ENCODE assay signal across 28 mouse cellular contexts in the genomic region with DNA sequence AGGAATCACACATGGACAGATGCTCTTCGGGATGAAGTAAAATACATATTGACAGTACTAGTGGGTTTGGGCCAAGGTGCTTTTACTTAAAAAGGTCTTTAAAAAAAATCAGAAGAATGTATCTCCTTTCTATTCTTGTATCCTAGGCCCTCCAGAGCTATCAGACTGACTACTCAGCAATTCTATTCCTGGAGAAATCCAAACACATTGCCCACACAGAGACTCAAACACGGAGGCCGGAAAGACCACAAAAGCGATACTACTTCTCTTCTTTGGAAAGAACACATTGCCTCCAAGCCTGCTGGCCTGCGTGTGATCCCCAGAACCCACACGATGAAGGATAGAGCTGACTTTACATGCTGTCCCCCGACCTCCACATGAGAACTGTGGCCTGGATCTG. TPM values are rescaled to one million over a fixed set of nuclear protein-coding genes. Genes with fewer than 3 reads are reported as not detected.
A peak's percentile ranks its signal among the peaks of the same experiment; 100 is the strongest.
DNase-seq lines count a peak whose midpoint lies in the region; ATAC-seq and TF ChIP-seq lines count a peak whose summit lies in the region.
"Had no signal": no experiment of that assay in that cellular context is flagged by ENCODE, and none has a peak within 500 bp of the region (broad histone marks: within the 10 kb centered on the region; RNA-seq: fewer than 3 reads in every experiment).

No protein-coding gene starts in this region.

- ATAC-seq in heart, embryonic 13.5 days (ENCODE audit: extremely low read depth, insufficient number of reproducible peaks, low FRiP score, low TSS enrichment): no peak
- no peak for ATAC-seq in heart, postnatal 0 days (ENCODE audit: insufficient read depth, low read depth)
- ATAC-seq: forebrain, embryonic 13.5 days; inflammation-experienced regulatory T-cells, adult 6 months had no signal

- no peaks in the 10 kb centered on the region for H3K27me3 ChIP-seq in heart, embryonic 13.5 days (replicated peaks)
- no peaks in the 10 kb centered on the region for H3K27me3 ChIP-seq in heart, postnatal 0 days (ENCODE audit: control insufficient read depth, insufficient read depth, low read length)
- H3K27me3 ChIP-seq: embryonic facial prominence, embryonic 15.5 days; forebrain, embryonic 13.5 days; hindbrain, embryonic 15.5 days; liver, embryonic 13.5 days had no signal

- H3K9me3 ChIP-seq in heart, embryonic 13.5 days: no peaks in the 10 kb centered on the region
- H3K9me3 ChIP-seq in heart, postnatal 0 days (replicated peaks; ENCODE audit: control insufficient read depth, low read length): no peaks in the 10 kb centered on the region
- H3K9me3 ChIP-seq: embryonic facial prominence, embryonic 10.5 days; embryonic facial prominence, embryonic 15.5 days; forebrain, embryonic 13.5 days; G1E; hindbrain, embryonic 10.5 days; hindbrain, embryonic 15.5 days; liver, embryonic 13.5 days had no signal

- 66% methylated on average over 7 of the region's 7 CpGs for WGBS in heart, embryonic 13.5 days
- WGBS in heart, postnatal 0 days: 42% methylated on average over 7 of the region's 7 CpGs

- H3K4me1 ChIP-seq in heart, embryonic 13.5 days: peaks cover 35% of the 10 kb centered on the region
- H3K4me1 ChIP-seq in heart, postnatal 0 days (ENCODE audit: control insufficient read depth, insufficient read depth): peaks cover 26% of the 10 kb centered on the region
- H3K4me1 ChIP-seq: embryonic facial prominence, embryonic 10.5 days; embryonic facial prominence, embryonic 15.5 days; forebrain, embryonic 13.5 days; hindbrain, embryonic 10.5 days; hindbrain, embryonic 15.5 days had no signal

- TF ChIP-seq EP300 in heart, postnatal 0 days (IDR thresholded peaks at IDR 0.05; ENCODE audit: low read depth): no peak

- H3K4me2 ChIP-seq in heart, embryonic 13.5 days: no peak overlapping the region
- H3K4me2 ChIP-seq in heart, postnatal 0 days (ENCODE audit: low read depth, low read length): no peak overlapping the region
- H3K4me2 ChIP-seq: embryonic facial prominence, embryonic 15.5 days; forebrain, embryonic 13.5 days; hindbrain, embryonic 15.5 days; liver, embryonic 13.5 days had no signal

- H3K36me3 ChIP-seq in heart, embryonic 13.5 days: peaks cover 72% of the 10 kb centered on the region
- H3K36me3 ChIP-seq in heart, postnatal 0 days (replicated peaks; ENCODE audit: control insufficient read depth, insufficient read depth, low read length): peaks cover 34% of the 10 kb centered on the region

- no peak overlapping the region for H3K4me3 ChIP-seq in heart, embryonic 13.5 days
- no peak overlapping the region for H3K4me3 ChIP-seq in heart, postnatal 0 days (ENCODE audit: low read depth, low read length)
- H3K4me3 ChIP-seq: embryonic facial prominence, embryonic 10.5 days; embryonic facial prominence, embryonic 15.5 days; forebrain, embryonic 13.5 days; hindbrain, embryonic 10.5 days; hindbrain, embryonic 15.5 days; left cerebral cortex, adult 2 months; liver, embryonic 13.5 days had no signal

- DNase-seq in frontal cortex, adult 2 months (ENCODE audit: extremely low spot score in 1 of 2, low spot score in 1 of 2): peak; percentile 15 to 49
- DNase-seq in frontal cortex, postnatal 14 days (ENCODE audit: low spot score in 2 of 2): no peak
- no peak for DNase-seq in heart, adult 8-10 months (ENCODE audit: low spot score)
- DNase-seq in left cerebral cortex, postnatal 14 days (ENCODE audit: low spot score in 2 of 2): peak; percentile 17 to 31
- DNase-seq in left cerebral cortex, postnatal 10 days (ENCODE audit: extremely low spot score in 1 of 2, low spot score in 2 of 2): no peak
- peak; percentile 44 for DNase-seq in heart, postnatal 0 days (ENCODE audit: low spot score)
- DNase-seq: adrenal gland, adult 8-10 months; cerebellum, adult 8-10 months; cerebellum, postnatal 25 days; kidney, adult 11 months; kidney, postnatal 14 days; left cerebral cortex, postnatal 4 days; liver, embryonic 13.5 days; lung, adult 2 months; lung, postnatal 10 days; midbrain, embryonic 14.5 days; right cerebral cortex, postnatal 4 days; thymus, postnatal 4 days had no signal

- no peak overlapping the region for H3K9ac ChIP-seq in heart, embryonic 13.5 days
- no peak overlapping the region; the same call in 1 of the 2 replicates for H3K9ac ChIP-seq in heart, postnatal 0 days (replicated peaks; ENCODE audit: low read depth, low read length)
- H3K9ac ChIP-seq: embryonic facial prominence, embryonic 15.5 days; forebrain, embryonic 13.5 days; hindbrain, embryonic 15.5 days; liver, embryonic 13.5 days had no signal

- H3K27ac ChIP-seq in heart, embryonic 13.5 days (replicated peaks): peak overlapping the region; percentile 69
- peak overlapping the region; percentile 80 for H3K27ac ChIP-seq in heart, postnatal 0 days (ENCODE audit: low read depth)
- H3K27ac ChIP-seq: embryonic facial prominence, embryonic 10.5 days; embryonic facial prominence, embryonic 15.5 days; forebrain, embryonic 13.5 days; hindbrain, embryonic 10.5 days; hindbrain, embryonic 15.5 days; left cerebral cortex, adult 2 months; liver, embryonic 13.5 days; stomach, postnatal 0 days had no signal

- TF ChIP-seq CTCF in heart, postnatal 0 days (IDR thresholded peaks at IDR 0.05; ENCODE audit: low read depth): no peak

- intact Hi-C loops in left cerebral cortex, postnatal 14 days (cut with DNase I): no loop called here
- intact Hi-C loops in left cerebral cortex, postnatal 10 days (cut with DNase I): loop anchor here (5.0 kb wide), 1 partner anchor 38 kb away; no protein-coding TSS in a partner anchor

RNA-seq across cellular contexts. Expression of gene Fcf1, which starts 31.6 kb away (rescaled TPM):
- polyA plus RNA-seq in frontal cortex, adult 2 months (2012; rRNA removed): 70.9 and 73.9 TPM in 2 replicates
- polyA plus RNA-seq in heart, embryonic 13.5 days (2015; fragmentation: Nextera tagmentation; extraction: Ambion mirVana): 82.5 and 91.4 TPM in 2 replicates
- 10 to 100 TPM; 36.3 to 41.1 (median 40.7) TPM for total RNA-seq in heart, adult 8-10 months (2022)
- total RNA-seq in left cerebral cortex, postnatal 14 days (2021): 10 to 100 TPM; 24.0 to 25.1 TPM
- total RNA-seq in left cerebral cortex, postnatal 10 days (2021): 10 to 100 TPM; 33.3 to 34.0 TPM
- total RNA-seq in heart, postnatal 0 days (2014; rRNA removed; ENCODE audit: low replicate concordance): 17.8 and 39.1 TPM in 2 replicates
- polyA plus RNA-seq in heart, postnatal 0 days (2015; fragmentation: Nextera tagmentation; extraction: Ambion mirVana): 85.1 and 90.9 TPM in 2 replicates

RNA-seq across cellular contexts. Expression of gene Arel1, which starts 31.6 kb away (rescaled TPM):
- 65.7 and 66.6 TPM in 2 replicates for polyA plus RNA-seq in frontal cortex, adult 2 months (2012; rRNA removed)
- 9.3 and 10.1 TPM in 2 replicates for polyA plus RNA-seq in heart, embryonic 13.5 days (2015; fragmentation: Nextera tagmentation; extraction: Ambion mirVana)
- 10 to 100 TPM; 48.3 to 63.3 (median 50.8) TPM for total RNA-seq in heart, adult 8-10 months (2022)
- 100 to 1,000 TPM; 103 to 106 TPM for total RNA-seq in left cerebral cortex, postnatal 14 days (2021)
- 100 to 1,000 TPM; 104 to 112 TPM for total RNA-seq in left cerebral cortex, postnatal 10 days (2021)
- 33.2 and 38.8 TPM in 2 replicates for total RNA-seq in heart, postnatal 0 days (2014; rRNA removed; ENCODE audit: low replicate concordance)
- polyA plus RNA-seq in heart, postnatal 0 days (2015; fragmentation: Nextera tagmentation; extraction: Ambion mirVana): 11.0 and 12.1 TPM in 2 replicates

RNA-seq across cellular contexts. Expression of gene Ylpm1, which starts 57.0 kb away (rescaled TPM):
- polyA plus RNA-seq in frontal cortex, adult 2 months (2012; rRNA removed): 75.0 and 81.0 TPM in 2 replicates
- polyA plus RNA-seq in heart, embryonic 13.5 days (2015; fragmentation: Nextera tagmentation; extraction: Ambion mirVana): 17.1 and 18.3 TPM in 2 replicates
- total RNA-seq in heart, adult 8-10 months (2022): 10 to 100 TPM; 26.6 to 30.4 (median 29.7) TPM
- total RNA-seq in left cerebral cortex, postnatal 14 days (2021): 100 to 1,000 TPM; 116 to 118 TPM
- total RNA-seq in left cerebral cortex, postnatal 10 days (2021): 100 to 1,000 TPM; 115 to 124 TPM
- 10.2 and 14.7 TPM in 2 replicates for total RNA-seq in heart, postnatal 0 days (2014; rRNA removed; ENCODE audit: low replicate concordance)
- 10.2 and 10.5 TPM in 2 replicates for polyA plus RNA-seq in heart, postnatal 0 days (2015; fragmentation: Nextera tagmentation; extraction: Ambion mirVana)

Comparison
In these comparisons a context has a peak if more than half of its experiments do, and no peak if none do; other contexts are left out.
1. DNase-seq: peak in frontal cortex, adult 2 months (2 of 2), left cerebral cortex, postnatal 14 days (2 of 2) and heart, postnatal 0 days (single experiment); none in frontal cortex, postnatal 14 days (0 of 2), heart, adult 8-10 months (single experiment) and left cerebral cortex, postnatal 10 days (0 of 2).